Mouse (Mus musculus) cerebellum, postnatal 25 days (tissue): ENCODE measurements at regions not wholly inside any gene's neighbourhood (a gene's known extent, or its start where the extent isn't known, plus 50 kb on each side); places are given as distances from the start of the nearest gene placed in this dataset.

Experiments used
- DNase-seq, 2 experiments: peaks; one replicate each; pipeline ENCODE4 v3.0.0; 2021; ENCODE audit warnings: mixed read lengths in 2 of 2

DNA sequence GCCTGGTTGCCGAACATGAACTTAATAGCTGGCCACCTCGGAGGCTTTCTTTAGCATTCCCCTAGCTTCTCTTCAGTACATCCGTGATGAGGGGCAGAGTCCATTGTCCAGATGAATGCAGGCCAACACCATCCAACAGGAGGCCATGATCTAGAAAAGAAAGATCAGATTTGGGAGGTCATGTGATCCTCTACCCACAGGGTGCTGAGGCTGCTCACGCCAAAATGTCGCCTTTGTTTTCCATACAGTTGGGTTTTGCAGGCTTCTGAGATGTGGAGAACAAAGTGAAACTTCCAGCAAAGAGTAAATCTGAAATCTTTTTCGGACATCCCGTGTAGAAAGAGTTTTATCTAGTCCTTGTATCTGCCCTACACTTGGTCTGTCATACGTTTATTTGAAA is 55.2 kb upstream of the Zeb2 start:
- no peak for DNase-seq

GRCm38 (mm10) chr2:45171520-45172173 is 54.5 kb upstream of the Zeb2 start:
- DNase-seq, result no peak

GRCm38 (mm10) chr2:45170272-45170671 is 53.1 kb upstream of the Zeb2 start:
- DNase-seq, result no peak

GRCm38 (mm10) chr2:45169429-45170070 is 52.4 kb upstream of the Zeb2 start:
- DNase-seq, result no peak

GRCm38 (mm10) chr2:45168606-45169005 is 51.4 kb upstream of the Zeb2 start:
- DNase-seq, result no peak
